Mouse (Mus musculus) left cerebral cortex, postnatal 14 days (tissue): Measurements from ENCODE around the gene Nwd2. TPM values are rescaled to one million over a fixed set of nuclear protein-coding genes. Genes with fewer than 3 reads are reported as not detected.

Experiments
- DNase-seq, 2 experiments: peaks; one replicate each; pipeline ENCODE4 v3.0.0; 2021 to 2022; ENCODE audit warnings: low spot score in 2 of 2, mixed read lengths in 1 of 2
- intact Hi-C: fragments of 180-260 bp; cut with DNase I; formaldehyde crosslinking; loops from one replicate; pipeline ENCODE4 v1.15.1; 2025
- long read RNA-seq, 2 experiments: library from polyadenylated mRNA; stranded (forward); transcript quantifications; one replicate each; pipeline ENCODE4 v2.0.0; 2021
- total RNA-seq, 2 experiments: library from RNA; stranded (reverse); gene quantifications; 2 replicates each; pipeline ENCODE4 v1.2.3; 2021

The Nwd2 gene
- 10 to 100 TPM; 50.2 to 51.4 TPM for total RNA-seq
- long read RNA-seq, experiment 1, full-length matches to known transcripts = 6 of 20 reads
- long read RNA-seq, experiment 1, partial matches to known transcripts = 2 of 20 reads
- long read RNA-seq, experiment 1, other reads (novel, unspliced or antisense) = 12 of 20 reads
- long read RNA-seq, experiment 2, full-length matches to known transcripts = 3 of 17 reads
- long read RNA-seq, experiment 2, partial matches to known transcripts = 2 of 17 reads
- long read RNA-seq, experiment 2, other reads (novel, unspliced or antisense) = 12 of 17 reads

GRCm38 (mm10) chr5:63649070-63649532, at the start of gene Nwd2:
TSS of gene Nwd2 (plus strand) at chr5:63649102.
- peak; percentile 54 for DNase-seq
- intact Hi-C loops = loop anchor here (5.0 kb wide), 2 partner anchors 707 to 742 kb away; no protein-coding TSS in a partner anchor

GRCm38 (mm10) chr5:63607447-63607846, 41.5 kb upstream of the Nwd2 start:
- DNase-seq = peak; percentile 45 to 78

GRCm38 (mm10) chr5:63616792-63617668, 31.9 kb upstream of the Nwd2 start:
- intact Hi-C loops = no loop called here
- DNase-seq = no peak

More at GRCm38 (mm10) chr5:63607447-63607846, 41.5 kb upstream of the Nwd2 start:
- intact Hi-C loops = no loop called here

- DNase-seq = peak; percentile 64
- intact Hi-C loops = loop anchor here (10.0 kb wide), 1 partner anchor 119 kb away; no protein-coding TSS in a partner anchor
Observed at GRCm38 (mm10) chr5:63624123-63624522, 24.8 kb upstream of the Nwd2 start.

GRCm38 (mm10) chr5:63627832-63628530, 20.9 kb upstream of the Nwd2 start:
- intact Hi-C loops = loop anchor here (10.0 kb wide), 1 partner anchor 123 kb away; no protein-coding TSS in a partner anchor
- DNase-seq = no peak

- intact Hi-C loops = loop anchor here (10.0 kb wide), 1 partner anchor 124 kb away; no protein-coding TSS in a partner anchor
Observed at GRCm38 (mm10) chr5:63628531-63628871, 20.4 kb upstream of the Nwd2 start.

GRCm38 (mm10) chr5:63634636-63635035, 14.3 kb upstream of the Nwd2 start:
- intact Hi-C loops = no loop called here
- DNase-seq = peak in 1 of 2 experiments; percentile 44

More at GRCm38 (mm10) chr5:63628531-63628871, 20.4 kb upstream of the Nwd2 start:
- no peak for DNase-seq

GRCm38 (mm10) chr5:63648187-63648586, 715 bp upstream of the Nwd2 start:
- intact Hi-C loops = loop anchor here (5.0 kb wide), 2 partner anchors 706 to 741 kb away; no protein-coding TSS in a partner anchor
- peak; percentile 68 to 73 for DNase-seq

GRCm38 (mm10) chr5:63649533-63650464, 897 bp downstream of the Nwd2 start:
- intact Hi-C loops = loop anchor here (5.0 kb wide), 3 partner anchors 118 to 742 kb away; no protein-coding TSS in a partner anchor

GRCm38 (mm10) chr5:63651813-63652212, 2.9 kb downstream of the Nwd2 start:
- intact Hi-C loops = loop anchor here (5.0 kb wide), 1 partner anchor 115 kb away; no protein-coding TSS in a partner anchor
- no peak for DNase-seq

More at GRCm38 (mm10) chr5:63649533-63650464, 897 bp downstream of the Nwd2 start:
- no peak for DNase-seq

- DNase-seq = peak in 1 of 2 experiments; percentile 26
- intact Hi-C loops = loop anchor here (5.0 kb wide), 1 partner anchor 115 kb away; no protein-coding TSS in a partner anchor
Observed at GRCm38 (mm10) chr5:63652705-63653104, 3.8 kb downstream of the Nwd2 start.

GRCm38 (mm10) chr5:63666884-63667283, 18.0 kb downstream of the Nwd2 start:
- DNase-seq = peak in 1 of 2 experiments; percentile 35
- intact Hi-C loops = no loop called here

- intact Hi-C loops = no loop called here
Observed at GRCm38 (mm10) chr5:63675934-63676333, 27.0 kb downstream of the Nwd2 start.

GRCm38 (mm10) chr5:63689084-63689483, 40.2 kb downstream of the Nwd2 start:
- intact Hi-C loops = no loop called here
- no peak for DNase-seq

More at GRCm38 (mm10) chr5:63675934-63676333, 27.0 kb downstream of the Nwd2 start:
- DNase-seq = no peak

- intact Hi-C loops = no loop called here
- DNase-seq = peak; percentile 9 to 31
Observed at GRCm38 (mm10) chr5:63696784-63697183, 47.9 kb downstream of the Nwd2 start.

GRCm38 (mm10) chr5:63697196-63697595, 48.3 kb downstream of the Nwd2 start:
- DNase-seq = no peak
- intact Hi-C loops = no loop called here

- peak in 1 of 2 experiments; percentile 9 for DNase-seq
Observed at GRCm38 (mm10) chr5:63728955-63729354, 80.1 kb downstream of the Nwd2 start.

GRCm38 (mm10) chr5:63735521-63735920, 86.6 kb downstream of the Nwd2 start:
- intact Hi-C loops = no loop called here
- DNase-seq = no peak

More at GRCm38 (mm10) chr5:63728955-63729354, 80.1 kb downstream of the Nwd2 start:
- intact Hi-C loops = no loop called here
